Mouse (Mus musculus) myocyte (in vitro differentiated cells): ENCODE data around the gene Pafah1b1. TPM values are rescaled to one million over a fixed set of nuclear protein-coding genes. Genes with fewer than 3 reads are reported as not detected.

Experiments used
- H3K27me3 ChIP-seq: one replicate; pipeline ENCODE4 v1.6.1; 2011; ENCODE audit not compliant: control insufficient read depth, insufficient read depth, insufficient read length
- H3K36me3 ChIP-seq: one replicate; pipeline ENCODE4 v1.6.1; 2011; ENCODE audit not compliant: control insufficient read depth, insufficient read depth
- H3K4me2 ChIP-seq: one replicate; pipeline ENCODE4 v1.6.1; 2011; ENCODE audit warnings: low read depth, control low read depth
- H3K4me3 ChIP-seq: one replicate; pipeline ENCODE4 v1.5.1; 2011; ENCODE audit warnings: mild to moderate bottlenecking, control low read depth, moderate library complexity
- H3K79me2 ChIP-seq: one replicate; pipeline ENCODE4 v1.6.1; 2011; ENCODE audit not compliant: control insufficient read depth, insufficient read depth
- H3ac ChIP-seq: one replicate; pipeline ENCODE4 v1.6.1; 2011; ENCODE audit not compliant: control insufficient read depth, insufficient read length
- CEBPB ChIP-seq: IDR thresholded peaks from 2 replicates; pipeline ENCODE4 v1.6.1; 2011; ENCODE audit warnings: mild to moderate bottlenecking, moderate library complexity; ENCODE audit not compliant: poor library complexity, insufficient read depth, severe bottlenecking
- E2F4 ChIP-seq: IDR thresholded peaks from one replicate; pipeline ENCODE4 v1.6.1; 2011; ENCODE audit warnings: mild to moderate bottlenecking, control low read depth, moderate library complexity; ENCODE audit not compliant: insufficient read depth
- MAX ChIP-seq: IDR thresholded peaks from one replicate; pipeline ENCODE4 v1.6.1; 2011; ENCODE audit warnings: low read depth, mild to moderate bottlenecking, control low read depth
- MYOD1 ChIP-seq, 3 experiments: IDR thresholded peaks; one replicate each; pipeline ENCODE4 v1.6.1; 2011; ENCODE audit warnings: control low read depth in 2 of 3, low read depth in 2 of 3, mild to moderate bottlenecking in 2 of 3, moderate library complexity in 1 of 3; ENCODE audit not compliant: insufficient read length in 2 of 3, control insufficient read depth in 1 of 3
- MYOG ChIP-seq, 3 experiments: IDR thresholded peaks; one replicate each; pipeline ENCODE4 v1.6.1; 2011; ENCODE audit warnings: control low read depth in 2 of 3, low read depth in 2 of 3, mild to moderate bottlenecking in 2 of 3; ENCODE audit not compliant: insufficient read length in 2 of 3, control insufficient read depth in 1 of 3, insufficient read depth in 1 of 3
- POLR2A ChIP-seq: IDR thresholded peaks from one replicate; pipeline ENCODE4 v1.6.1; 2011; ENCODE audit warnings: low read depth, mild to moderate bottlenecking, control low read depth, moderate library complexity; ENCODE audit not compliant: insufficient read length
- POLR2AphosphoS2 ChIP-seq: IDR thresholded peaks from one replicate; pipeline ENCODE4 v1.6.1; 2011; ENCODE audit warnings: low read depth, control low read depth; ENCODE audit not compliant: insufficient read length
- REST ChIP-seq: IDR thresholded peaks from one replicate; pipeline ENCODE4 v1.6.1; 2011; ENCODE audit warnings: mild to moderate bottlenecking, control low read depth, moderate library complexity; ENCODE audit not compliant: insufficient read depth, insufficient read length
- SRF ChIP-seq: IDR thresholded peaks from one replicate; pipeline ENCODE4 v1.6.1; 2011; ENCODE audit warnings: low read depth; ENCODE audit not compliant: control insufficient read depth, insufficient read length
- TCF12 ChIP-seq: IDR thresholded peaks from one replicate; pipeline ENCODE4 v1.6.1; 2011; ENCODE audit warnings: mild to moderate bottlenecking, control low read depth; ENCODE audit not compliant: poor library complexity, insufficient read depth, severe bottlenecking
- TCF3 ChIP-seq: IDR thresholded peaks from one replicate; pipeline ENCODE4 v1.6.1; 2011; ENCODE audit warnings: low read depth, control low read depth; ENCODE audit not compliant: insufficient read length
- USF1 ChIP-seq: IDR thresholded peaks from one replicate; pipeline ENCODE4 v1.6.1; 2011; ENCODE audit warnings: low read depth, mild to moderate bottlenecking, control low read depth, moderate library complexity
- polyA plus RNA-seq: library from polyadenylated mRNA; unstranded; fragments of >200 nt; fragmentation: generic; extraction: Trizol; gene quantifications from one replicate; pipeline ENCODE4 v1.2.1, GENCODE M21; 2012; ENCODE audit warnings: missing spikeins

Gene Pafah1b1
- polyA plus RNA-seq, 1 experiment = 32.6 TPM

DNA sequence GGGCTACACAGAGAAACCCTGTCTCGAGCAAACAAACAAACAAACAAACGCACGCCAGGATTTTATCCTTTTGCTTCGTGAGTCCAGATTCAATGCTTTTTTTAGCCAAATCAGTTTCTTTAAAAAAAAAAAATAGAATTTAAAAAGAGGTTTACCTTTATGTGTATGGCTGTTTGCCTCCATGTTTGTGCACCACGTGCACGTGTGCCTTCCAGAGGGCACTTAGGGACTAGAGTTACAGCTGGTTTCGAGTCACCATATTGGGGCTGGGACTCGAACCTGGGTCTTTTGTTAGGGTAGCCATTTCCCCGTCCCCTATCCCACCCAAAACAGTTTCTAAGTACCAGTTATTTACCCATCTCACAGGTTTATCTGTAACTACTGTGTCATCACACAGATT lies 45.6 kb upstream of the Pafah1b1 start:
- Histone ChIP-seq H3K79me2 (peaks cover 25% of the 10 kb centered on the region), H3K4me2 (peak overlapping the region; percentile 83), H3K36me3 (no peaks in the 10 kb centered on the region), H3K4me3 (peak overlapping the region; percentile 92), H3ac (peak overlapping the region; percentile 37), H3K27me3 (no peaks in the 10 kb centered on the region)
- no peak for TF ChIP-seq REST
- TF ChIP-seq SRF = no peak
- TF ChIP-seq MYOG (IDR thresholded peaks at IDR 0.05; ENCODE audit: control insufficient read depth in 1 of 3, insufficient read depth in 1 of 3, insufficient read length in 2 of 3, low read depth in 2 of 3) = no peak
- TF ChIP-seq CEBPB = no peak
- no peak for TF ChIP-seq MAX
- no peak for TF ChIP-seq MYOD1 (IDR thresholded peaks at IDR 0.05; ENCODE audit: control insufficient read depth in 1 of 3, insufficient read length in 2 of 3, low read depth in 2 of 3)
- TF ChIP-seq TCF12 = no peak
- no peak for TF ChIP-seq USF1
- no peak for TF ChIP-seq POLR2A
- no peak for TF ChIP-seq TCF3
- TF ChIP-seq E2F4 = no peak
- no peak for TF ChIP-seq POLR2AphosphoS2

DNA sequence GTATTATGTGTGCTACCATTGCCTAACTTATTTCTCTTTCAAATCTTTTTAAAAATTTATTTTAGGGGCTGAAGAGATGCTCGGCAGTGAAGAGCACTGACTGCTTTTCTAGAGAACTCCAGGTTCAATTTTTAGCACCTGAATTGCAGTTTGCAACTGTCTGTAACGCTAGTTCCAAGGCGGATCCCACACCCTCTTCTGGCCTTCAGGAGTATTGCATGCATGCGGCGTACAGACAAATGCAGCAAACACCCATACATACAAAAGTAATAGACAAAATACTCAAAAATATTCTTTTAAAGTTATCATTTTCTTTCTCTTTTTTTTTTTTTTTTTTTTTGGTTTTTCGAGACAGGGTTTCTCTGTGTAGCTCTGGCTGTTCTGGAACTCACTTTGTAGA lies 43.6 kb upstream of the Pafah1b1 start:
- H3K27me3 ChIP-seq = no peaks in the 10 kb centered on the region
- H3ac ChIP-seq = no peak overlapping the region
- no peaks in the 10 kb centered on the region for H3K36me3 ChIP-seq
- H3K4me2 ChIP-seq = no peak overlapping the region
- TF ChIP-seq E2F4 = no peak
- no peak for TF ChIP-seq POLR2AphosphoS2
- TF ChIP-seq CEBPB = no peak
- TF ChIP-seq USF1 = no peak
- TF ChIP-seq SRF = no peak
- no peak overlapping the region for H3K4me3 ChIP-seq
- H3K79me2 ChIP-seq = peaks cover 22% of the 10 kb centered on the region

DNA sequence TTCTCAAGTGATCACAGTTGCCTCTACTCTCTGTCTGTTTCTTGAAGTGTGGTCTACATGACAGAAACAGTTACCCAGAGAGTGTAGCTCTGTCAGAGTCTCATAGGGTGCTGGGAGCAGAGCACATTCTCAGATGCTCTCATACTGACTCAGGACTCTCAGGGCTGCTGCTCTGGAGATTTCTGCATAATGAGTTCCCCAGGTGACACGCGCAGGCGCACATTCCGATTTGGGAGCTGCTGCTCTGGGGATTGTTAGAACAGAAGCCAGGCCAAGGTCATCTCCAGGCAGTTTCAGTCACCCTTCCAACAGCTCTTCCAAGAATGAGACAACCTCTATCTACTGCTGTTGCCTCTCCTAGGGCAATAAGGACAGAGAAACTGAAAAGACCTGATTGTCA lies 43.0 kb upstream of the Pafah1b1 start:
- H3K27me3 ChIP-seq = no peaks in the 10 kb centered on the region
- H3K4me2 ChIP-seq = no peak overlapping the region

DNA sequence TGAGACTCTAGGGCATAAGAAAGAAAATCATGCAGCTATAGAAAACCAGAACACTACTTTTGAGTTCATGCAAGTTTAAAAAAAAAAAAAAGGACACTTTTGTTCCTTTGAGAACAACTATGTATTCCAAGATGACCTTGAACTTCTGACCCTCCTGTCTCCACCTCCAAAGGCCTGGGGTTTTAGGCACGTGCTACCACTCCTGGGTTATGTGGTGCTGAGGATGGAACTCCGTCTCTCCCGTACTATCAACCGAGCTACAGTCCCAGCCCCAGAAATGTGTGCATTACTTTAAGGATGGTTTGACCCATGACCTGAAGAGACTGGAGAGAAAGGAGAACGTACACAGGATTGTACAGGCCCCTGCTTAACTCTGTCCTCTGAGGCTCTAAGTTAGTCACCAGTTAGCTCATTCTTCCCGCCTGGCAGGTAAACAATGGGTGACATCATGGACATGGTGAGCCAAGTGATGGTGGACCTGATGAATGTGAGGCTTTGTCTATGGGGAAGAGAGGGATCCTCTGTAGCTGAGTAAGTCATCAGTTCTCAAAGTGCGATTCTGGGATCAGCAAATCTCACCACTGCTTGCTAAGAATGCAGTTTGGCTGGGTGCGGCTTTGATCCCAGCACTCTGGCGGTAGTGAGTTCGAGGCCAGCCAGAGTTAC lies 39.6 kb upstream of the Pafah1b1 start:
- no peak for TF ChIP-seq MAX
- no peak for TF ChIP-seq MYOD1 (IDR thresholded peaks at IDR 0.05; ENCODE audit: control insufficient read depth in 1 of 3, insufficient read length in 2 of 3, low read depth in 2 of 3)
- TF ChIP-seq REST = no peak
- TF ChIP-seq TCF12 = no peak
- Histone ChIP-seq H3K79me2 (no peaks in the 10 kb centered on the region), H3K4me2 (no peak overlapping the region)

More for the DNA sequence above, 43.0 kb upstream of the Pafah1b1 start:
- no peak for TF ChIP-seq MAX
- no peak for TF ChIP-seq TCF3
- no peak for TF ChIP-seq MYOG (IDR thresholded peaks at IDR 0.05; ENCODE audit: control insufficient read depth in 1 of 3, insufficient read depth in 1 of 3, insufficient read length in 2 of 3, low read depth in 2 of 3)
- no peak for TF ChIP-seq TCF12
- no peak for TF ChIP-seq REST
- no peak for TF ChIP-seq CEBPB
- TF ChIP-seq USF1 = no peak
- no peak for TF ChIP-seq E2F4
- no peak for TF ChIP-seq POLR2A
- TF ChIP-seq MYOD1 (IDR thresholded peaks at IDR 0.05; ENCODE audit: control insufficient read depth in 1 of 3, insufficient read length in 2 of 3, low read depth in 2 of 3) = no peak
- no peak for TF ChIP-seq POLR2AphosphoS2
- TF ChIP-seq SRF = no peak
- no peaks in the 10 kb centered on the region for H3K36me3 ChIP-seq
- no peak overlapping the region for H3ac ChIP-seq
- H3K4me3 ChIP-seq = no peak overlapping the region
- peaks cover 16% of the 10 kb centered on the region for H3K79me2 ChIP-seq

DNA sequence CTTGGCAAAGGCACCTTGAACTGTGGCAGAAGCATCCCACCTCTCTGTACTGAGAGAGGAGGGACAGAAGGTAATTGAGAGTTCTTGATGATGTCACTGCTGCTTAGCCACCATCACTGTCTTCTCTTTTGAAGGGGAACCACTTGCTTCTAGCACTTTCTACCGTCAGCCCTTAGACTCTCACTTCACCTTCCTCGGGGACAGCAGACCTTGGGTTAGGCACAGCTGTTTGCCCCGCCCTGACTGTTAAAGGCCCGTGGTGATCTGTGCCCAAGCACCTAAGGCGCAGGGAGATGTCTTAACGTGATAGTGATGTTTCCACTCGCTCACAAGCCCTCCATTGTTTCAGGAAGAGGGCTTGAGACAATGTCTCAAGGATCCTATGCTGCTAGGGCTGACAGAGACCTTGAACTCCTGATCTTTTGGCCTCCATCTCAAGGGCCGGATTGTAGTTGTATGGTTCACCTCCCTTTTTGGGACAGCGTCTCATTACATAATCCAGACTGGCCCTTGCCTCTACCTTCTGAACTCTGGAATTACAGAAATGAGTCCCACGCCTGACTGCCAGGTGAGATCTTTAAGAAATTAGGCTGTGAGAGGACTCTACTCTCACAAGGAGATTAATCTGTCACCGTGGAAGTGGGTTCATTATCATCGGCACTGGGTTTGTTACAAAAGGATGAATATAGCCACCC lies 36.7 kb upstream of the Pafah1b1 start:
- no peak overlapping the region for H3K4me2 ChIP-seq
- H3K27me3 ChIP-seq = no peaks in the 10 kb centered on the region
- no peaks in the 10 kb centered on the region for H3K36me3 ChIP-seq
- H3K4me3 ChIP-seq = no peak overlapping the region
- no peak overlapping the region for H3ac ChIP-seq
- no peaks in the 10 kb centered on the region for H3K79me2 ChIP-seq
- TF ChIP-seq CEBPB (no peak), E2F4 (no peak), MAX (no peak), SRF (no peak), REST (no peak)

More for the DNA sequence above, 39.6 kb upstream of the Pafah1b1 start:
- Histone ChIP-seq H3K27me3 (no peaks in the 10 kb centered on the region), H3K36me3 (no peaks in the 10 kb centered on the region), H3K4me3 (no peak overlapping the region), H3ac (no peak overlapping the region)
